Mouse (Mus musculus) embryonic fibroblast, embryonic 13.5 days (primary cell): ENCODE measurements around the gene Becn1.

ENCODE experiments used
- CTCF ChIP-seq: IDR thresholded peaks from 2 replicates; pipeline ENCODE4 v1.5.1; 2011; ENCODE audit warnings: mild to moderate bottlenecking, control low read depth, low read length, moderate library complexity, borderline replicate concordance; ENCODE audit not compliant: insufficient read depth
- POLR2A ChIP-seq: IDR thresholded peaks from 2 replicates; pipeline ENCODE4 v1.6.1; 2011; ENCODE audit warnings: low read depth, mild to moderate bottlenecking, control low read depth, low read length, moderate library complexity

DNA sequence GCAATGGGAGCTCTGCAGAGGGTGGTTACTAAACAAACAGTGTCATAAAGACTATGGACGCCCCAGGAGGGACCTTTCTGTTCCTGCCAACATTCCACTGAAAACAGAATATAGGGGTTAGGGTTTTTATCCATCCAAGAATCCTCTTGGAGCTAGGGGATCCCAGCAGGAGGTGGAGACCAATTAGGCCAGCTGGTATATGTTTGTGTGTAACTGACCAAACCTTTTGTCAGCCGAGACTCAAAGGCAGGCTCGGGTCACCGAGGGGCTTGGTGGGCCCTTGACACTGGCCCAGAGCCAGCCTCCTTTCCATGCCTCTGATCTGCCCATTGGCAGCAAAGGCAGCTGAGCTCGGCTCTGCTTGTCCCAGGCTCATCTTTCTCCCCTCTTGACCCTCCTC is 19.2 kb downstream of the Becn1 start:
- no peak for TF ChIP-seq CTCF
- no peak for TF ChIP-seq POLR2A
